Mouse (Mus musculus) ES-E14 (cell line): ENCODE results near the gene Plxdc2.

Source experiments
- CHD2 ChIP-seq: IDR thresholded peaks from 2 replicates; pipeline ENCODE4 v1.6.1; 2014; ENCODE audit warnings: mild to moderate bottlenecking, low read depth, low read length, inconsistent platforms
- HCFC1 ChIP-seq: IDR thresholded peaks from 2 replicates; pipeline ENCODE4 v1.6.1; 2012; ENCODE audit warnings: low read length, inconsistent platforms, borderline replicate concordance; ENCODE audit not compliant: insufficient read depth
- MAFK ChIP-seq: IDR thresholded peaks from 2 replicates; pipeline ENCODE4 v1.6.1; 2014; ENCODE audit warnings: mild to moderate bottlenecking, low read depth, low read length, inconsistent platforms; ENCODE audit not compliant: insufficient read depth
- ZC3H11A ChIP-seq: IDR thresholded peaks from 2 replicates; pipeline ENCODE4 v1.6.1; 2012; ENCODE audit warnings: low read depth, mild to moderate bottlenecking, inconsistent platforms, low read length, borderline replicate concordance
- ZNF384 ChIP-seq: IDR thresholded peaks from 2 replicates; pipeline ENCODE4 v1.6.1; 2012; ENCODE audit warnings: low read depth, low read length, inconsistent platforms

DNA sequence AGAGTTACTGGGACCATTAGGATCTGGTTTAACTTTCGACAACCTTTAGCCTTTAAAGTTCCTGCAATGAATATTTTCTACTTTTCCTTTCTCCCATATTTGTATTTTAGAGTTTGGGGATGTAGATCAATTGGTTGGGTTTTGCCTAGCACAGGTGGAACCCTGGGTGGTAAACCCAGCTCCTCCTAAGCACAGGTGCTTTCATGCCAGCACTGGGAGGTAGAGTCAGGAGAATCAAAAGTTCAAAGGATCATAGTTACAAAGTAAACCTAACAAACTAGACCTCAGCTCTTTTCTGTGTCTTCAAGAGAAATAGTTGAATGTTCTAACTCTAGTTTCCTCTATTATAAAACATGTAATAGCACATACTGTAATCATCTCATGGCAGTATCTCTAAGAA lies 41.9 kb downstream of the Plxdc2 start:
- TF ChIP-seq MAFK = no peak
- TF ChIP-seq HCFC1 = no peak
- TF ChIP-seq ZNF384 = no peak
- TF ChIP-seq CHD2 = no peak
- TF ChIP-seq ZC3H11A = no peak
